Mouse (Mus musculus) stomach, postnatal 0 days (tissue): ENCODE measurements around the gene Fam131b.

ENCODE experiments used
- CTCF ChIP-seq: IDR thresholded peaks from 2 replicates; pipeline ENCODE4 v1.5.1; 2016; ENCODE audit warnings: antibody characterized with exemption, low read depth, mild to moderate bottlenecking, moderate library complexity
- EP300 ChIP-seq: optimal IDR thresholded peaks from 2 replicates; pipeline ENCODE3; 2016; ENCODE audit warnings: antibody characterized with exemption

DNA sequence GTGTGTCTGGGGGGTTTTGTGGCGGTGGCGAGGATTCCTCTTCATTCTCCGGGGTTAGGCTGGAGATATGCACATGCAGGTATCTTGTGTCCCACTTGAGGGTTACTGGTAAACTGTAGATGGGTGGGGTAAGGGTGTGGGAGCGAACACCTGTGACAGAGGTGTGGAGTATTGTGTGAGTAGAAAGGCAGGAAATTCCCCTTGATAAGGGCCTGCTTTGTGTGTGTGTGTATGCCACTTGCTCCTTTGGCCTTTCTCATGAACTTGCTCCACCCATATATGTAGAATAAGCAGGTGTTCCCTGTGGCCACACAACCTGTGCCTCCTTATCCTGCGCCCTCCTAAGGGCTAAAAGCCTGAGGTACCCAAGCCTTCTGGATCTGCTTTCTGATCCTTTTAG is 32.5 kb upstream of the Fam131b start:
- TF ChIP-seq EP300, result no peak
- no peak for TF ChIP-seq CTCF
